Mouse (Mus musculus) frontal cortex, postnatal 10 days (tissue): ENCODE measurements around the gene Cacna1a.

ENCODE experiments used
- DNase-seq, 2 experiments: peaks; one replicate each; pipeline ENCODE4 v3.0.0; 2022; ENCODE audit warnings: low spot score in 2 of 2, mixed read lengths in 1 of 2

Cacna1a gene

GRCm38 (mm10) chr8:84637946-84638554, 249.8 kb downstream of the Cacna1a start:
- no peak for DNase-seq

GRCm38 (mm10) chr8:84638555-84639161, 250.4 kb downstream of the Cacna1a start:
- no peak for DNase-seq

- DNase-seq = peak; percentile 89 to 93
Measured at GRCm38 (mm10) chr8:84639162-84640009, 251.1 kb downstream of the Cacna1a start.

- no peak for DNase-seq
Measured at GRCm38 (mm10) chr8:84640010-84640588, 251.9 kb downstream of the Cacna1a start.

GRCm38 (mm10) chr8:84640617-84641294, 252.5 kb downstream of the Cacna1a start:
- DNase-seq = no peak

- no peak for DNase-seq
Measured at GRCm38 (mm10) chr8:84641578-84642361, 253.5 kb downstream of the Cacna1a start.

- no peak for DNase-seq
Measured at GRCm38 (mm10) chr8:84643019-84643418, 254.8 kb downstream of the Cacna1a start.

GRCm38 (mm10) chr8:84646800-84647199, 258.6 kb downstream of the Cacna1a start:
- no peak for DNase-seq

- DNase-seq = no peak
Measured at GRCm38 (mm10) chr8:84647461-84647901, 259.2 kb downstream of the Cacna1a start.

GRCm38 (mm10) chr8:84650213-84650612, 262.0 kb downstream of the Cacna1a start:
- DNase-seq = no peak

- no peak for DNase-seq
Measured at GRCm38 (mm10) chr8:84653092-84653631, 264.9 kb downstream of the Cacna1a start.

- DNase-seq = no peak
Measured at GRCm38 (mm10) chr8:84654597-84654996, 266.4 kb downstream of the Cacna1a start.

- DNase-seq = no peak
Measured at GRCm38 (mm10) chr8:84655336-84656190, 267.3 kb downstream of the Cacna1a start.

GRCm38 (mm10) chr8:84656191-84656525, 267.9 kb downstream of the Cacna1a start:
- no peak for DNase-seq

- DNase-seq = peak in 1 of 2 experiments; percentile 22
Measured at GRCm38 (mm10) chr8:84656641-84657126, 268.4 kb downstream of the Cacna1a start.

- DNase-seq = no peak
Measured at GRCm38 (mm10) chr8:84657203-84657602, 269.0 kb downstream of the Cacna1a start.

GRCm38 (mm10) chr8:84657680-84658079, 269.4 kb downstream of the Cacna1a start:
- no peak for DNase-seq

- DNase-seq = no peak
Measured at GRCm38 (mm10) chr8:84658951-84659350, 270.7 kb downstream of the Cacna1a start.
